Mouse (Mus musculus): ENCODE data around the gene Lhfpl5.

DNA sequence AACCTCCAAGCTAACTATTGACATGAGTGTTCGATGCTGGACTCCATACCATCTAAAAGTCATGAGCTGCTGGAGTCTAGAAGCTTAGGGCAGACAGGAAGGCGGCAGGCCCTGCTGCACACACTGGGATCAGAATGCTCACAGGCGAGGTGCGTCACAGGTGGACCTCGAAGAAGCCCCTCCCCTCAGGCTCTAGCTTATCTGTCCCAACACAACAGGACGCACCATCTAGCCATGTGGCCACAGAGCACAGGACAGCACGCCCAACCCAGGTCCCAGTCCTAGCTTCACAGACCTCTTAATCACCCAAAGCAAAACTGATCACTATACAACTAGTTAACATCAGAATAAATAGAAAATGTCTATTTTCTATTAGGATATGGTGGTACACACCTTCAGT is 42.7 kb downstream of the Lhfpl5 start:
- no peak for TF ChIP-seq GATA1 (IDR thresholded peaks at IDR 0.05; ENCODE audit: borderline replicate concordance, low read length)
- TF ChIP-seq FLI1 (IDR thresholded peaks at IDR 0.05; ENCODE audit: low read length): no peak

Measured in megakaryocyte, embryonic 14.5 days (primary cell).